Mouse (Mus musculus) hindbrain, embryonic 13.5 days (tissue): ENCODE measurements around the gene Ccl3. TPM values are rescaled to one million over a fixed set of nuclear protein-coding genes. Genes with fewer than 3 reads are reported as not detected.

Experiments used
- ATAC-seq: fragments of 200-750 bp; cut with Nextera tagmentation; 2 replicates; pipeline ENCODE4 v1.8.0; 2017; ENCODE audit warnings: moderate TSS enrichment; ENCODE audit not compliant: low FRiP score
- H3K27ac ChIP-seq: fragments of 300-500 bp; sonication (generic); 2 replicates; pipeline ENCODE4 v1.5.1; 2015; ENCODE audit warnings: inconsistent platforms, mild to moderate bottlenecking, moderate library complexity
- H3K27me3 ChIP-seq: fragments of 300-500 bp; sonication (generic); 2 replicates; pipeline ENCODE4 v1.6.1; 2015; ENCODE audit warnings: mild to moderate bottlenecking, inconsistent platforms
- H3K36me3 ChIP-seq: fragments of 300-500 bp; sonication (generic); 2 replicates; pipeline ENCODE4 v1.6.1; 2015; ENCODE audit warnings: mild to moderate bottlenecking, inconsistent platforms
- H3K4me1 ChIP-seq: fragments of 300-500 bp; sonication (generic); replicated peaks from 2 replicates; pipeline ENCODE4 v1.6.1; 2015; ENCODE audit warnings: inconsistent platforms
- H3K4me2 ChIP-seq: fragments of 300-500 bp; sonication (generic); 2 replicates; pipeline ENCODE4 v1.6.1; 2015; ENCODE audit warnings: inconsistent platforms, mild to moderate bottlenecking, moderate library complexity
- H3K4me3 ChIP-seq: fragments of 300-500 bp; sonication (generic); 2 replicates; pipeline ENCODE4 v1.5.1; 2015; ENCODE audit warnings: mild to moderate bottlenecking, inconsistent platforms
- H3K9ac ChIP-seq: fragments of 300-500 bp; sonication (generic); 2 replicates; pipeline ENCODE4 v1.6.1; 2015; ENCODE audit warnings: mild to moderate bottlenecking, inconsistent platforms
- H3K9me3 ChIP-seq: fragments of 300-500 bp; sonication (generic); 2 replicates; pipeline ENCODE4 v1.6.1; 2016; ENCODE audit warnings: inconsistent platforms
- WGBS: fragments of 180-500 bp; shearing (Covaris S2); methylation state at CpG from one replicate; pipeline ENCODE4 v1.1.7; 2015; 5-methylcytosine and 5-hydroxymethylcytosine counted together
- polyA plus RNA-seq: library from polyadenylated mRNA; unstranded; fragments of >200 nt; fragmentation: Nextera tagmentation; extraction: Ambion mirVana; gene quantifications from 2 replicates; pipeline ENCODE4 v1.2.1, GENCODE M21; 2015

The Ccl3 gene
- polyA plus RNA-seq, 1 experiment from 2014 or later = 1.8 TPM

DNA sequence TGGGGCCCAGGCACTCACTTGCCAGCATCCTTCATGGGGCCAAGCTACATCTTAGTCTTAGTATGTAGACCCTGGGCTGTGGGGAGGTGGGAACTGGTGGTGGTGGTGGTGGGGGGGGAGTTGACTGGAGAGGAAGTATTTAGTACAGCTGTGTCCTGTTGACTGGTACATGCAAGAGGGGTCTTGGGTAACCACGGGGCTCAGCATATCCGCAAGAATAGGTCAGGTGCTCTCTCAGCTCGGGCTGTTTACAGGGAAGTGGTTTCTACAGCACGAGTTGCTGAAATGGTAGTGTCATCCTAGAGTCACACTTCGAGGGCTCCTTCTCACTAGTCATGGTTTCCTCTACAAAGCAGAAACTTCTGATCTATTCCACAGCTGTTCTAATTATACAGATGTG lies 9.0 kb downstream of the Ccl3 start:
- H3K4me3 ChIP-seq = no peak overlapping the region
- H3K9me3 ChIP-seq = no peaks in the 10 kb centered on the region
- no peak for ATAC-seq
- no peak overlapping the region for H3K27ac ChIP-seq
- no peak overlapping the region for H3K9ac ChIP-seq
- H3K36me3 ChIP-seq = no peaks in the 10 kb centered on the region
- H3K27me3 ChIP-seq = no peaks in the 10 kb centered on the region
- WGBS = 90% methylated on average over 5 of the region's 5 CpGs
- no peak overlapping the region for H3K4me2 ChIP-seq
- no peaks in the 10 kb centered on the region for H3K4me1 ChIP-seq

DNA sequence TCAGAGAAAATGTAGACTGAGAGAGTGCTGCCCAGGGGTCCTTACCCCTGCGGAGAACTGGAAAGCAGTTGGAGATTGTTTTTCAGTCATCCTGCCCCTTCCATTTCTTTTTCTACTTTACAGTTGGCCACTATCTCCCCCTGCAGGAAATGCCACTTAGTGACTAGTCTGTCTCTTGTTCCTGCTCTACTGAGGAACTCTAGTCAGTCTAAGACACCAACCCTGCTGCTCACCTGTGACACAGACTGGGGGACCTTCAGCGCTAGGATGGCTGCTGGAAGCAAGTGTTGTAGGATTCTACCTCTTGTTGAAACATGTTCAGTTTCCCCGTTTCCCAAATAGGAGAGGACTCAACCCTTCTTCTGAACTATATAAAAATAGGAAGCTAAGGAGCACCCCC lies 9.6 kb downstream of the Ccl3 start:
- 72% methylated on average over 3 of the region's 3 CpGs for WGBS

DNA sequence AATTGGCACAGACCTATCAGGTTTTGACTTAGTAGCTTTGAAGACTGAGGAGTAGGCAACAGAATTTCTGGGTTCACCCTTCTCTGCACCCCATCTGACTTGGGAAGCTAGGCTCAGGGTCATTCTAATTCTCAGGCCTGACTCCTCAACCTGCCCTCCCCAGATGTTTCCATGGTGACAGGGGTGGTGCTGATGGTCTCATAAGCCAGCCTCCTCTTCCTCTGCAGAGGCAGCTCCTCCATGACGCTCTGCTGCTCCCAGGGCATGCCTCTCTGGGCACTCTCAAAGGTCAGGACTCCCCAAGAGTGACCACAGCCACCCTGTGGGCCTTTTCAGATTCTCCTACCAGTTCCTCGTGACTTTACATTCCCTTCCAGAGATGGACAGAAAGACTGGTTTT lies 10.2 kb downstream of the Ccl3 start:
- 48% methylated on average over 2 of the region's 2 CpGs for WGBS
- no peaks in the 10 kb centered on the region for H3K36me3 ChIP-seq
- no peak overlapping the region for H3K4me3 ChIP-seq
- H3K27me3 ChIP-seq = no peaks in the 10 kb centered on the region
- H3K4me2 ChIP-seq = no peak overlapping the region
- ATAC-seq = no peak
- H3K9ac ChIP-seq = no peak overlapping the region
- H3K9me3 ChIP-seq = no peaks in the 10 kb centered on the region
- H3K27ac ChIP-seq = no peak overlapping the region
- no peaks in the 10 kb centered on the region for H3K4me1 ChIP-seq

More for the DNA sequence above, 9.6 kb downstream of the Ccl3 start:
- H3K36me3 ChIP-seq = no peaks in the 10 kb centered on the region
- no peaks in the 10 kb centered on the region for H3K9me3 ChIP-seq
- H3K4me2 ChIP-seq = no peak overlapping the region
- no peak for ATAC-seq
- H3K4me3 ChIP-seq = no peak overlapping the region
- H3K4me1 ChIP-seq = no peaks in the 10 kb centered on the region
- no peak overlapping the region for H3K9ac ChIP-seq
- no peaks in the 10 kb centered on the region for H3K27me3 ChIP-seq
- H3K27ac ChIP-seq = no peak overlapping the region

DNA sequence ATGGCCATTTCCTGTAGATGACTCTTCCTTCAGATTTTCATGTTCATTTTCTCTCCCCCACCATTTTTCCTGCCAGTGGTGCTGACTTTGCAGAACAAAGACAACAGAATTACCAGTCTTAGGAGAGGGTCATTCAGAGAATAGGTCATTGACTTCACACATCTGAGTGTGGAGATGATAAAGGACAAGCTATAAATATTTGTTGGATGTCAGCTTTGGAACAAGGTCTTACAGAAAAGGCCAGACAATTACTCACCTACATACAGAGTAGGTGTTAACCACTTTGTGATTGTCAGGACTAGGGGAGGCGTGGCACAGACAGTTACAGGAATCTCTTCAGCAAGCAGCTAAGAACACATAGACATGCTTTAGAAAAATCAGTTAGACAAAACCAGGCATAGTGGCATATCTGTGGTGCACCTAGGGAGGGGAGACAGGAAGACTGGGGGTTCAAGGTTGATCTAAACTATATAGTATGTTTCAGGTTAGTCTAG lies 12.4 kb downstream of the Ccl3 start:
- whole genome bisulfite sequencing = 98% methylated on average over 1 of the region's 1 CpGs
- ATAC-seq = no peak
- H3K9ac ChIP-seq = no peak overlapping the region
- H3K27ac ChIP-seq = no peak overlapping the region
- H3K27me3 ChIP-seq = no peaks in the 10 kb centered on the region; the same call in 1 of the 2 replicates
- H3K4me1 ChIP-seq = no peaks in the 10 kb centered on the region
- no peak overlapping the region for H3K4me2 ChIP-seq
- H3K36me3 ChIP-seq = no peaks in the 10 kb centered on the region
- no peaks in the 10 kb centered on the region for H3K9me3 ChIP-seq
- no peak overlapping the region for H3K4me3 ChIP-seq

DNA sequence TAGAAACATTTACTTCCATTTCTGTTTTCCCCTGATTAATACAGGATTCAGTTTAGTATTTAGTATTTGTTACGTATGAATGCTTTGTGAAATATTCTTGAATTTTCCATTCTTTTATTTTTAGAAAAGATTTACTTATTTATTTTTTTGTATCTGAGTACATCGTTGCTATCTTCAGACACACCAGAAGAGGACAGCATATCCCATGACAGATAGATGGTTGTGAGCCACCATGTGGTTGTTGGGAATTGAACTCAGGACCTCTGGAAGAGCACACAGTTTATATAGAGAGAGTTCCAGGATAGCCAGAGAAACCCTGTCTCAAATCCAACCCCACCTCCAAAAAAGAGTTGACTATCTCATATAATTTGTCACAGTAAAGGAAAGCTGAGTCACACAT lies 14.3 kb downstream of the Ccl3 start:
- Histone ChIP-seq H3K9ac (no peak overlapping the region), H3K9me3 (no peaks in the 10 kb centered on the region), H3K4me1 (no peaks in the 10 kb centered on the region), H3K27ac (no peak overlapping the region), H3K4me3 (no peak overlapping the region), H3K36me3 (no peaks in the 10 kb centered on the region), H3K27me3 (no peaks in the 10 kb centered on the region; the same call in 1 of the 2 replicates), H3K4me2 (no peak overlapping the region)
- no peak for ATAC-seq
- WGBS = 95% methylated on average over 2 of the region's 2 CpGs

DNA sequence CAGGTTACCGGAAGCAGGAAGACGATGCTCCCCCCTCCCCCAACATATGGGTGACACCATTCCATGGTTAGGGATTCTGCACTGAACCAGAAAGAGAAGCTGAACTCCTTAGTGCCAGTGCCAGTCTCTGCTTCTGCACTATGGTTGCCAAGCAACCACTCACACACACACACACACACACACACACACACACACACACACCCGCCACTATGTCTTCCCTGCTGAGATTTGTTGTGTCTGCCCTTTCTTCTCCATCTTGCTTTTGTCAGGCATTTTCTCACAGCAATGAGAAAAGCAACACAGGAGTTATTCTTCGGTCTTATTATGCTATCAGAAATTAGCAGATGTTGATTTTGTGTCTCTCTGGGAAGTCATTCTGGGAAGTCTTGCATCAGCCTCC lies 14.7 kb downstream of the Ccl3 start:
- WGBS = 35% methylated on average over 4 of the region's 4 CpGs
- no peaks in the 10 kb centered on the region; the same call in 1 of the 2 replicates for H3K27me3 ChIP-seq
- no peak for ATAC-seq

DNA sequence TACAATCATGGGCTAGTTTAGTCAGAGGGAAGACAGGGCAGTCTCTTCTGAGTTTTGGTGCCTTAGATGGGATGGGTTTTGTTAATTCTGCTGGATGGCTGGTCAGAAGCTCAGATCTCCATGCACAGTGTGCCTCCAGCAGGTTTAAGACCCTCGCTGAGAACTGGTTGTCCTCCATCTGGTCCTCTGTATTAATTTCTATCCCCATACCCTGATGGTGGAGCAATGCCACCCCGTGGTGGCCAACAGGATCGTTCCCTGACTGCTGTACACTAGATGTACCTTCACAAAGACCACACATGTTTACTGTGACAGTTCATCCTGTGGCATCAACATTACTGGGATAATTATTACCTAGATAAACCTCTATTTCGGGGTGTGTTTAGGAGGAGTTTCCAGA lies 16.4 kb downstream of the Ccl3 start:
- no peak for ATAC-seq
- WGBS = 76% methylated on average over 4 of the region's 4 CpGs
- H3K27ac ChIP-seq = no peak overlapping the region
- no peaks in the 10 kb centered on the region for H3K4me1 ChIP-seq
- no peak overlapping the region for H3K9ac ChIP-seq
- H3K9me3 ChIP-seq = no peaks in the 10 kb centered on the region
- no peak overlapping the region for H3K4me3 ChIP-seq
- H3K36me3 ChIP-seq = no peaks in the 10 kb centered on the region
- no peak overlapping the region for H3K4me2 ChIP-seq
- H3K27me3 ChIP-seq = no peaks in the 10 kb centered on the region; the same call in 1 of the 2 replicates

More for the DNA sequence above, 14.7 kb downstream of the Ccl3 start:
- no peak overlapping the region for H3K9ac ChIP-seq
- H3K4me2 ChIP-seq = no peak overlapping the region
- no peaks in the 10 kb centered on the region for H3K4me1 ChIP-seq
- no peak overlapping the region for H3K27ac ChIP-seq
- no peaks in the 10 kb centered on the region for H3K9me3 ChIP-seq
- H3K4me3 ChIP-seq = no peak overlapping the region
- H3K36me3 ChIP-seq = no peaks in the 10 kb centered on the region

DNA sequence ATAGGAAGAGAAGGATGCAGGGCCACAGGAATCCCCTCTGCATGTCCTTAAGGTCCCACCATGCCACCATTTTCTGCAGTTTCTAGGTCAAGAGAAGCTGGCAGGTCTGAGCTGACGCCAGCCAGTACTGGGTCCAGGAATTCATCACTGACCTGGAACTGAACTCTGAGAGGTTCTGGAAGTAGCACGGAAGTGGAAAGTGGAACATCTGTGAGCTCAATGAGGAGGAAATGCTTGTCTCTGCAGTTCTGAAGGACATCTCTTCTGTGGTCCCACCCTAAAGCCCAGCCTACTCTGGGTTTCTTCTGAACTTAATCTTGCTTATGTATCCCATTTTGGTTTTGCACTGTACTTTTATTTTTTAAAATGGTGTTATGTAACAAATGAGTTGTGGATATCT lies 18.1 kb downstream of the Ccl3 start:
- 82% methylated on average over 2 of the region's 2 CpGs for whole genome bisulfite sequencing

DNA sequence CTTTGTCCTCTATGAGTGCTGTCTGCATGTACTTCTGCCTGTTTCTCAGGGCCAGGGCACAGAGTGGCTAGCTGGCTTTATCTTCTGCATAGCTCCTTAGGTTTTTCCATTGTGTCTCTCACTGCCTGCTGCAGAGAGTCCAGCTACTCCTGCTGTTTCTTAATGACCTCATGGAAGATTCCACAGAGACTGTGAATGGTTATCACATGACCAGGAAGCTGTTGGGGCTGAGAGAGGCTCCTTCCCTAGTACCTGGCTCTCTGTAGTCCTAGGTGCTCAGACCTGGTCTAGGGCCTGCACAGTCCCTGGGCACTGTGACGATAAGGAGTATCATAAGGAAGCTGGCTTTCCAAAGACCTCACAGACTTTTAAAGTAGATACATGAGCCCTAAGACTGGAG lies 18.5 kb downstream of the Ccl3 start:
- no peaks in the 10 kb centered on the region for H3K4me1 ChIP-seq
- no peak for ATAC-seq
- H3K27ac ChIP-seq = no peak overlapping the region
- no peak overlapping the region for H3K9ac ChIP-seq
- H3K27me3 ChIP-seq = no peaks in the 10 kb centered on the region; the same call in 1 of the 2 replicates
- H3K4me2 ChIP-seq = no peak overlapping the region
- H3K36me3 ChIP-seq = no peaks in the 10 kb centered on the region
- H3K9me3 ChIP-seq = no peaks in the 10 kb centered on the region
- no peak overlapping the region for H3K4me3 ChIP-seq
- 96% methylated on average over 1 of the region's 1 CpGs for WGBS

More for the DNA sequence above, 18.1 kb downstream of the Ccl3 start:
- Histone ChIP-seq H3K4me2 (no peak overlapping the region), H3K27me3 (no peaks in the 10 kb centered on the region; the same call in 1 of the 2 replicates), H3K9ac (no peak overlapping the region), H3K4me3 (no peak overlapping the region), H3K4me1 (no peaks in the 10 kb centered on the region), H3K9me3 (no peaks in the 10 kb centered on the region), H3K27ac (no peak overlapping the region), H3K36me3 (no peaks in the 10 kb centered on the region)
- no peak for ATAC-seq

DNA sequence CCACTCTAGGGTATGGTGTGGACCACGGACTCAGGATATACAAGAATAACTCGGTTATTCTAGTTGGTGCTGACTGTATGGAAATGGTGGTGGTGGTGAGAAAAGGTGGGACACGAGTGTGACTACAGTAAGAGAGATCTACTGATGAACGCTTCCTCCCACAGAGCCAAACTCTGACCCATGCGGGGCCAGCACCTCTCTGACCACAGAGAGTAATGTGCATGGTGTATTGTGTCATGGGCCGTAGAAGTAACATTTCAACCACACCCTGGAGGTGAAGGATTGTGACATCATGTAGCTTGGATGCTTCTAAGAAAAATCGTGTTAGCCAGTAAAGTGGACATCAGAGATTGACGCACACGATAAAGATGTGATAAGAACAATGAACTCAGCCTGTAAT lies 20.3 kb downstream of the Ccl3 start:
- Histone ChIP-seq H3K27ac (no peak overlapping the region), H3K4me2 (no peak overlapping the region), H3K36me3 (no peaks in the 10 kb centered on the region), H3K4me3 (no peak overlapping the region), H3K9ac (no peak overlapping the region), H3K4me1 (no peaks in the 10 kb centered on the region), H3K27me3 (no peaks in the 10 kb centered on the region; the same call in 1 of the 2 replicates), H3K9me3 (no peaks in the 10 kb centered on the region)
- ATAC-seq = no peak
- 93% methylated on average over 9 of the region's 9 CpGs for WGBS

DNA sequence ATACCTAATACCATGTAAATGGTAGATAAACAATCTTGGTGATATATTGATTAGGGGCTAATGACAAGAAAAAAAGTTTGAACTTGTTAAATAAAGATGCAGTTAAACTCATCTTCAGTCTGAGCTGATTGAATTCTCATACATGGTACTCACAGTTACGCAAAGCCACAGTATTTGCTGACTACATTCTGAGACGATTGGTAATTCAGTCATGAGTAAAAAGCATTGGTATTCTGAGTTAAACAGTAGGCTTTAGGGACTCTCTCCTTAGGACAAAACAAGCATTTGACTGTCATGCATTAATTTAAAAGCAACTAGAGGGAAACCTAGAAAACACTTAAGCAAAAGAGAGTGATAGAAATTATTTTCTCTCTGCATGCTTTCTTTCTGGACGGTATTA lies 25.6 kb downstream of the Ccl3 start:
- Histone ChIP-seq H3K9me3 (no peaks in the 10 kb centered on the region), H3K9ac (no peak overlapping the region), H3K4me1 (no peaks in the 10 kb centered on the region), H3K36me3 (no peaks in the 10 kb centered on the region), H3K4me3 (no peak overlapping the region), H3K27ac (no peak overlapping the region), H3K4me2 (no peak overlapping the region), H3K27me3 (no peaks in the 10 kb centered on the region)
- ATAC-seq = no peak
- 89% methylated on average over 3 of the region's 3 CpGs for WGBS

DNA sequence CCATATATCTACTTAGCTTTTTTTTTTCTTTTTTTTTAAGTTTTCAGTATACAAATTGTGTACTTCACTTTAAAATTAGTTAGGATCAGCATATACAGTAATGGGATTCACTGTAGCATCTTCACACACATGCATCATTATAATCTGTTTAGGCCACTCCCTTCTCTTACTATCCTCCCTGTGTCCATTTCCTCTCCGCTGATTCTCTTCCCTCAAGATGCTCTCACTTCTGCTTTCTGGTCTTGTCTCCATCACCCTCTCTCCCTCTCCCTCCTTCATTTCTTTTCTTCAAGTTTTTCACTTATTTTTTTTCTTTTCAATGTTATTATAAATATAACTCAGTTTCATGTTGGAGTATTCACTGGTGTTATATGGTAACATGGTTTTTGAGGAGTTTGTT lies 30.1 kb downstream of the Ccl3 start:
- Histone ChIP-seq H3K27me3 (no peaks in the 10 kb centered on the region), H3K36me3 (no peaks in the 10 kb centered on the region), H3K4me1 (no peaks in the 10 kb centered on the region), H3K9ac (no peak overlapping the region), H3K9me3 (no peaks in the 10 kb centered on the region), H3K4me3 (no peak overlapping the region), H3K27ac (no peak overlapping the region), H3K4me2 (no peak overlapping the region)
- 81% methylated on average over 1 of the region's 1 CpGs for WGBS
- ATAC-seq = no peak

DNA sequence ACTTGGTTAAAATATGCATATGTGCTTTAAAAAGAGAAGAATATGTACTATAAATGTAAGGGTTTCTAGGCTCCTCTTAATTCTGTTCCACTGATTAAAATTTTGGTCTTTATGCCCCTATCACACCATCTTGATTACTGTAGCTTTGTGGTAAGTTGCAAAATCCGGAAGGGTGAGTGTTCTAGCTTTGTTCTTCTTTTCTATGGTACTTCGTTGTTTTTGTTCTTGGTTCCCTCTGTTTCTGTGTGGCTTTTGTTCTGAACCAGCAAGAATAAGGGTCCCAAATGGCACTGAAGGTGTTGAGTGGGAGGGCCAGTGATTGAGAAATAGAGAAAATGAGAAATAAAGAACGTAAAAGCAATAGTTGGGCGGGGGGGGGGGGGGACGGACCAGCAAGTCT lies 30.9 kb downstream of the Ccl3 start:
- Histone ChIP-seq H3K9me3 (no peaks in the 10 kb centered on the region), H3K9ac (no peak overlapping the region), H3K4me3 (no peak overlapping the region), H3K36me3 (no peaks in the 10 kb centered on the region), H3K27ac (no peak overlapping the region), H3K27me3 (no peaks in the 10 kb centered on the region), H3K4me2 (no peak overlapping the region), H3K4me1 (no peaks in the 10 kb centered on the region)
- 56% methylated on average over 5 of the region's 5 CpGs for WGBS
- no peak for ATAC-seq
